Mouse (Mus musculus): Measurements from ENCODE around the gene Cfap77.
"Not testable (repeated sequence)": the region's sequence is repeated elsewhere in the genome, so short reads cannot be mapped to it uniquely, and the experiment has no call there.

Gene Cfap77

GRCm38 (mm10) chr2:29054991-29055390 lies at the start of gene Cfap77:
Gene Cfap77 (minus strand): TSS chr2:29055066.
- peak; percentile 74 for DNase-seq

DNA sequence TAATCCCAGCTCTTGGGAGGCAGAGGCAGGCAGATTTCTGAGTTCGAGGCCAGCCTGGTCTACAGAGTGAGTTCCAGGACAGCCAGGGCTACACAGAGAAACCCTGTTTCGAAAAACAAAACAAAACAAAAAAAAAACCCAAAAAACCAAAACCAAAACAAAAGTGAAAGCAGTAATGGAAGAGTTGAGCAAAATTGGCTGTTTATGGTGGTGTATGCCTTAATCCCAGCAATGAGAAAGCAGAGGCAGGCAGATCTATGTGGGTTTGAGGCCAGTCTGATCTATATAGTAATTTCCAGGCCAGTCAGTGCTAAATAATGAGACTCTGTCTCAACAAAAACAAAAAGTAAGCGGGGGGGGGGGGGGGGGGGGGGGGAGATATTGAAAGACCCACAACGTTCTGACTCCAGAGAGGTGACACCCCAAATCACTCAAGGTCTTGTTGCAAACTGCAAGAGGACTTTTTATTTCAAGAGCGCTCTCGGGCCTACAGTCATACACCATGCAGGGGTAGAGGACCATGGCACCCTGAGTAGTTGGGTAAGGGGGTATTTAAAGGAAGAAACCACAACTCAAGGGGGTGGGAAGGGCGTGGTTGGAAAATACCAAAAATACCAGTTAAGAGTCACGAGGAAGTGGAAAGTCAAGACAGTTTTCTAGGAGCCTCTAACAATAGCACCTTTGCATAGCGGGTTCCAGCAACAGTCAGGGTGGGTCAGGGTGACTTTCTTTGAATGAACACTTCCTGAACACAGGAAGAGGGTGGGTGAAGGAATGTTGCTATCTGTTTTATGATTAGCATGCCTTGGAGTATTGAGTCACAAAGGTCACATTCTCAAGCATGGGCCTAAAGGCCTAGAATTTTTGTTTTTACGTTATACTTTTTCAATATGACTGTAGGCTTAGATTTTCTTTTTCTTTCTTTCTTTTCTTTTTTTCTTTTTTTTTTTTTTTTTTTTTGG lies 47.8 kb upstream of the Cfap77 start:
- DNase-seq: not testable (repeated sequence)

DNA sequence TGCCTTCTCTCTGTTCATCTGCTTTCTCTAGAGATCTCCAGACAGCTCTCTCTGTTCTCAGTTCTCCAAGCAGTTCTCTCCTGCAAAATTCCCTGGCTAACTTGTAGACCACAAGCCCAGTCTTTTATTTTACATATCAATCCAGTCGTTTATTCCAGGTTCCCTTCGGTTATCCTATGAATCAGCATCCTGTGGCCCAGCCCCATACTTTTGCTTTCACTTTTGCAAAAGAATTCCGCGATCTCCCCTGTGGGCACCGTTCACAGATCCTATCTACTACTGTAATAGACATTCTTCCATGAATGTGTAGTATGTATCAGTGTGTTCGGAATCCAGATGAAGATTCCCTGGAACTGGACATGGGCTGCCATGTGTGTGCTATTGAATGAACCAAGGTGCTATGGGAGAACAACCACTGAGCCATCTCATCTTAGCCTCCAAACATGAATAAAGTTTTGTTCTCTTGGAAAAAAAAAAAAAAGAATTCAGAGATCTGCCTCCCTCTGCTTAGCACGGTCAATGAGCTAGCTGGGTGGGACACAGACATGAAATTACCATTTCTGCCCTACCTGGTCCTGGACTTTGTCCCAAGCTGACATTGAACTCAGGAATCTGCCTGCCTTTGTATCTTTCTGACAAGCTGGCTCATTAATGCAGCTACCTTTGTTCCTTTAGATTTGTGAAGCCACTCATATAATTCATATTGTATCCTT lies 46.1 kb upstream of the Cfap77 start:
- DNase-seq: no peak

GRCm38 (mm10) chr2:29099646-29100045 lies 44.8 kb upstream of the Cfap77 start:
- no peak for DNase-seq

DNA sequence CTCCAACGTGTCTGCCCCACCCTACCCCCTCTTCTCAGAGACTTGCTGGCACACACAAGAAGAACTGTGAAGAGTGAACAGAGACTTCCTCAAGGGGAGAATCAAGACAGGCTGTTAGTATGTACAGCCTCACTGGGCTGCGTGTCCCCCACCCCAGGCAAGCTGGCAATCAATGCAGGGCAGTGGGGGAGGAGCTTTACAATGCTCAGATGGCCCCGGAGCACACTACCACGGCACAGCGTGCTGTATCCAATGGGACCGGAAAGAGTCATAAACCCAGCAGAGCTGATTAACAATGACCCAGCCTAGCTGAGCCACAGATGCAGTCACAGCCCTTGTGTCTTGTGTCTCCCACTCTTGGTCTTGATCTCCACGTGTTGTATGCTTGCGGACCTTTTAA lies 43.9 kb upstream of the Cfap77 start:
- no peak for DNase-seq

DNA sequence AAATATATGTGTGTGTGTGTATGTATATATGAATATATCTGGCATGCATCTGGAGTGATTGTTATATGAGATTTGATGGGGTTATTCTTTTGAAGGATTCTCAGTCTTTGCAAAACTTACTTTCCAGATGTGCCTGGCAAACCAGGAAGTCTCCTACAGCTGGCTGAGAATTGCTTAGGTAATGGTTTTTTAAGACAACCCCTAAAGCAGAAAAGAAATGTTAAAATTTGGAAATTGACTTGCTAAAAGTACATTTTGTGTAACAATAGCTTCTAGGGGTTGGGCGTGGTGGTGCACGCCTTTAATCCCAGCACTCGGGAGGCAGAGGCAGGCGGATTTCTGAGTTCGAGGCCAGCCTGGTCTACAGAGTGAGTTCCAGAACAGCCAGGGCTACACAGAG lies 43.1 kb upstream of the Cfap77 start:
- not testable (repeated sequence) for DNase-seq

DNA sequence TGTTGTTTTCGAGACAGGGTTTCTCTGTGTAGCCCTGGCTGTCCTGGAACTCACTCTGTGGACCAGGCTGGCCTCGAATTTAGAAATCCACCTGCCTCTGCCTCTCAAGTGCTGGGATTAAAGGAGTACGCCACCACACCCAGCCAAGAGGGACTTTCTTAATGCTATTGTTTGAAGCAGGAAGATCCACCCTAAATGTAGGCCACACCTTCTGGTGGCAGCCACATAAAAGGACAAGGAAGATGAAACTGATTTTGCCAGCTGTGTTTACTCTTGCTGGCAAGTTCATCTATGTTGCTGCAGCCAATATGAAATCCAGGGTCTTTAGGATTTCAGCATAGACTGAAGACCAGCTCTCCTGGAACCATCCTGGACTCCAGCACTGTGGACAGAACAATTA lies 42.6 kb upstream of the Cfap77 start:
- DNase-seq: no peak

- DNase-seq: no peak
Measured at GRCm38 (mm10) chr2:29096751-29097150, 41.9 kb upstream of the Cfap77 start.

- no peak for DNase-seq
Measured at GRCm38 (mm10) chr2:29095674-29096073, 40.8 kb upstream of the Cfap77 start.

DNA sequence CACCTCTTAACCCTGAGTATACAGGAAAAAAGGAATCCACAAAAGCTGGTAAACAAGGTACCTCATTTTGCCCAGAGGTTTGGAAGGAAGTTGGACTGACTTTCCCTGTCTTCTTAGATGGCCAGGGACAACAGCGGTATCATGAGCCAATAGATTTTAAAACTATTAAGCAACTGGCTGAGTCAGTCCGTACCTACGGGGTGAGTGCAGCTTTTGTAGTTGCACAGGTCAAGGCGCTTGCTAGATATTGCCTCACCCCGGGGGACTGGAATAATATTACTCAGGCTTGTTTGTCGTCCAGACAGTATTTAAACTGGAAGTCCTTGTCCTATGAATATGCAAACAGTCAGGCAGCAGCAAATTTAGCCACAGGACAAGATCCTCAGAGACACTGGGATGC lies 34.4 kb upstream of the Cfap77 start:
- not testable (repeated sequence) for DNase-seq

- no peak for DNase-seq
Measured at GRCm38 (mm10) chr2:29086026-29086425, 31.2 kb upstream of the Cfap77 start.

DNA sequence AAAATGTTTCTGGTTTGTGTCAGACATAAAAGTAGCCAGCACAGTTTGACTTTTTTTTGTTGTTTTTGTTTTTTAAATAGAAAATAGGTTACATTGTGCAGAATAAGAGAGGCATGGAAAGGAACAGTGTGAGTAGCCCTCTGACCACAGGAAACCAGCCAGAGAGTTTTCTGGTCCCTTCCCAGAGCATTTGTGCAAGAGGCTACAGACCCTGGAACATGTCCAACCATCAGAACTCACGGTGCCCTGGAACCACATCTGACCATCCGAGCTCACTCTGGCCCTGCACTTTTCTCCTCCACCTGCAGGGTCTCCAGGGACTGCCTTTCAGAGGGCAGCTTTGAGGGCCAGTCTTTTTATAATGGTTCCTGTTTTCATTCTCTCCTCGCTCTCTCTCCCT lies 27.1 kb upstream of the Cfap77 start:
- no peak for DNase-seq

- no peak for DNase-seq
Measured at GRCm38 (mm10) chr2:29076226-29076625, 21.4 kb upstream of the Cfap77 start.

- no peak for DNase-seq
Measured at GRCm38 (mm10) chr2:29075331-29076070, 20.6 kb upstream of the Cfap77 start.

DNA sequence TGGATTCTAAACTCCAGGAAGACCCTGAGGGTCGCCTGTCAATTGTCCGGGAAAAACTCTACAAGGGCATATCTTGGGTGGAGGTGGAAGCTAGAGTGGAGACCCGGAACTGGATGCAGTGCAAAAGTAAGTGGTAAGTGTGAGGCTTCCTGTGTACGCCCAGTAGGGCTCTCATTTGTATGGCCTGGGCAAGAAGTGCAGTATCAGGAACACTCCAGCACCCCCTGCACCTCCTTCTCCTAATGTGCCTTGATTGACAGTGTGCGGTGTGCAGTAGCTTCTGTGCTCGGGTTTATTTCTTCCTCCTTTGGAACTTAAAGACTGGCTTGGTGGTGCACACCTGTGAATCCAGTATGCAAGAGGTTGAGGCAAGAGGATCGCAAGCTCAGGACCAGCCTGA lies 19.8 kb upstream of the Cfap77 start:
- no peak for DNase-seq

GRCm38 (mm10) chr2:29066410-29066809 lies 11.5 kb upstream of the Cfap77 start:
- DNase-seq: peak; percentile 40

GRCm38 (mm10) chr2:29065796-29066195 lies 10.9 kb upstream of the Cfap77 start:
- DNase-seq: no peak

- DNase-seq: peak; percentile 93
Measured at GRCm38 (mm10) chr2:29060135-29060597, 5.3 kb upstream of the Cfap77 start, which contains the start of gene Ttf1. Gene Ttf1 (plus strand): TSS chr2:29060262.

- DNase-seq: peak; percentile 19
Measured at GRCm38 (mm10) chr2:29054545-29054935, 326 bp downstream of the Cfap77 start.

DNA sequence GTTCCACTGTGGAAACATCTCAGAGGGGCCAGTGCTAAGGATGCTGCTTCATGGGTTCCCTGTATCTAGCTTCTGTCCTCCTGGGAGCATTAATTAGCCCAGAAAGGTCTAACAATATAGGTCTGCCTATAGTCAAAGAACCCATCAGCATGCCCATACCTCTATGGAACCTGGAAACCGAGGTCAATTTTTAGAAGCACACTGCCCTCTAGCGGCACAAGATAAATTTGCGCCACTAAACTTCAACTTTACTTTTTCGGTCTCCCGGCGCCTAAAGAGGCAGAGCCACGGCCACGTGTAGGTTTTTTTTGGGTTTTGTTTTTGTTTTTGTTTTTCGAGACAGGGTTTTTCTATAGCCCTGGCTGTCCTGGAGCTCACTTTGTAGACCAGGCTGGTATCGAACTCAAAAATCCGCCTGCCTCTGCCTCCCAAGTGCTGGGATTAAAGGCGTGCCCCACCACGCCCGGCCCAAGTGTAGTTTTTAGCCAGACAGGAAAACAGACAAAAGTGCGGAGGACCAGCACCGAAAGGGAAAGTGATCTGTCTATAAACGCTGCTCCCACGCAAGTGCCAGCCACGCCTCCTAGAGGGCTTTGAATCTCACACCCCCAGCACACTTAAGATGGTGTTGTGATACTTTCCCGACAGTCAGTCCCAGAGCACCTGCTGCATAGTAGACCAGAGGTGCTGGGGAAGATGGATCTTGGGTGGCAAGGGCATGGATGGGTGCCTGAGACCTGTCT lies 893 bp downstream of the Cfap77 start:
- peak; percentile 76 for DNase-seq

DNA sequence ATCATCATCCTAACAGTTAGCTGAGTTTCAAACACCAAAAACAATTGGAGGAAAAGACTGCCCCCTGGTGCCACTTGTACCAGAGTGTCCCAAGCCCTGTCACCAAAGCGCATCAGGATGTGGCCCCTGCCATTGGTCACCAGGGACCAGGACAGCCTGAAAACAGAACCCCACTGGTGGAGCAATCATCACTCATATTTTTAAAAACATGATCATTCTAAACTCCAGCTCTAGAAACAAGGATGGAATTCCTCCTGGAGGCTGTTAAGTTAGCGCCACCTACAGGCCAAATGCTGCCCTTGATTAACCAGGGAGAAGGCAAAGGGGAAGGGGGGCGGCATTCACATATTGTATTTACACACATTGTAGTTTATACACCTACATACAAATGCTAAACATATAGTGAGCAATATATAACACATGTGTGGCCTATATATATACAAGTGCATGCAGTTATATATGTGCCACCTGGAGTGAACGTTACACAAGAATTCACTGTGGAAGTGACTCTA lies 1.9 kb downstream of the Cfap77 start:
- DNase-seq: peak; percentile 78

GRCm38 (mm10) chr2:29051932-29052331 lies 2.9 kb downstream of the Cfap77 start:
- no peak for DNase-seq

All from kidney, postnatal 10 days (tissue).